Mouse (Mus musculus) kidney, embryonic 14.5 days (tissue): ENCODE measurements around the gene Crebbp. TPM values are rescaled to one million over a fixed set of nuclear protein-coding genes. Genes with fewer than 3 reads are reported as not detected.

Experiments
- ATAC-seq: fragments of 200-750 bp; cut with Nextera tagmentation; 2 replicates; pipeline ENCODE4 v1.8.0; 2017; ENCODE audit warnings: moderate number of reproducible peaks, mild to moderate bottlenecking, moderate TSS enrichment, moderate library complexity; ENCODE audit not compliant: low FRiP score, low TSS enrichment
- H3K27ac ChIP-seq: fragments of 300-500 bp; sonication (generic); 2 replicates; pipeline ENCODE4 v1.5.1; 2014; ENCODE audit warnings: low read depth, mild to moderate bottlenecking, low read length, moderate library complexity, mixed read lengths
- H3K27me3 ChIP-seq: fragments of 300-500 bp; sonication (generic); 2 replicates; pipeline ENCODE4 v1.6.1; 2014; ENCODE audit warnings: mild to moderate bottlenecking, low read length; ENCODE audit not compliant: control insufficient read depth, insufficient read depth
- H3K36me3 ChIP-seq: fragments of 300-500 bp; sonication (generic); 2 replicates; pipeline ENCODE4 v1.6.1; 2014; ENCODE audit warnings: low read length, mixed read lengths; ENCODE audit not compliant: control insufficient read depth, insufficient read depth
- H3K4me1 ChIP-seq: fragments of 300-500 bp; sonication (generic); 2 replicates; pipeline ENCODE4 v1.6.1; 2014; ENCODE audit warnings: low read length, mixed read lengths; ENCODE audit not compliant: control insufficient read depth, insufficient read depth
- H3K4me2 ChIP-seq: fragments of 300-500 bp; sonication (generic); replicated peaks from 2 replicates; pipeline ENCODE4 v1.6.1; 2014; ENCODE audit warnings: low read depth, mild to moderate bottlenecking, low read length
- H3K4me3 ChIP-seq: fragments of 300-500 bp; sonication (generic); 2 replicates; pipeline ENCODE4 v1.5.1; 2014; ENCODE audit warnings: mild to moderate bottlenecking, low read length
- H3K9ac ChIP-seq: fragments of 300-500 bp; sonication (generic); 2 replicates; pipeline ENCODE4 v1.6.1; 2014; ENCODE audit warnings: low read depth, mild to moderate bottlenecking, low read length, moderate library complexity
- H3K9me3 ChIP-seq: fragments of 300-500 bp; sonication (generic); 2 replicates; pipeline ENCODE4 v1.6.1; 2016; ENCODE audit warnings: low read length; ENCODE audit not compliant: control insufficient read depth
- WGBS: fragments of 180-500 bp; shearing (Covaris S2); extraction: QIAGEN DNeasy Blood & Tissue Kit; methylation state at CpG from one replicate; pipeline ENCODE4 v1.1.7; 2014; 5-methylcytosine and 5-hydroxymethylcytosine counted together
- microRNA-seq: library from miRNA; unstranded; fragments of <30 nt; microRNA quantifications from one replicate; pipeline ENCODE4, GENCODE M21; 2016
- polyA plus RNA-seq: library from polyadenylated mRNA; unstranded; fragments of >200 nt; fragmentation: Nextera tagmentation; extraction: Ambion mirVana; gene quantifications from 2 replicates; pipeline ENCODE4 v1.2.1, GENCODE M21; 2014

Crebbp gene
- polyA plus RNA-seq, 1 experiment from 2014 or later: 55.0 TPM

DNA sequence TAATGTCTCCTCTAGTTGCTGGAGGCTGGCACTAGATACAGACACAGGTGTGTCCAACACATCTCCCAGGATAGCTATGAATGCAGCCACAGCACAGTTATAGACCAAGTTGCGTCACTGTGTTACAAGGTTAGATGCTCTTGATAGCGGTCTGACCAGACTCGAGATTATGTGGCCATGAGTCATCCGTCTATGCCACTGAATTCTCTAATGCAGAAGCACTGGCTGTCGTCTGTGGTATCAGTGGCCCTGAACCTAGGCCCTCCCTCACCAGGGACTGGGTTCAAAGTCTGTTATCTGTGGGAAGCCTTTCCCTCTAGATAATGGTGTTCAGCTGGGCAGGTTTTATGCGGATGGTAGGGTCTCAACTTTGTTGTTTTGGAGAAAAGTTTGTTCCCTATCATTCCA, 181.5 kb downstream of the Crebbp start:
- WGBS: 84% methylated on average over 6 of the region's 6 CpGs
- peak overlapping the region; percentile 37; the same call in 1 of the 2 replicates for H3K27ac ChIP-seq
- no peak overlapping the region for H3K9ac ChIP-seq

GRCm38 (mm10) chr16:4031441-4032274, 182.1 kb downstream of the Crebbp start:
- no peak overlapping the region for H3K9ac ChIP-seq
- ATAC-seq: peak; percentile 71
- peaks cover 3% of the 10 kb centered on the region; the same call in 1 of the 2 replicates for H3K36me3 ChIP-seq
- H3K27me3 ChIP-seq: no peaks in the 10 kb centered on the region
- no peak overlapping the region for H3K4me2 ChIP-seq
- 0 out of 2 replicates have a peak, but pooled peaks cover 7% of the 10 kb centered on the region for H3K4me1 ChIP-seq
- WGBS: 29% methylated on average over 3 of the region's 6 CpGs
- peak overlapping the region; percentile 65; the same call in 1 of the 2 replicates for H3K27ac ChIP-seq
- H3K9me3 ChIP-seq: no peaks in the 10 kb centered on the region
- no peak overlapping the region for H3K4me3 ChIP-seq

More for the DNA sequence above, 181.5 kb downstream of the Crebbp start:
- no peak overlapping the region for H3K4me3 ChIP-seq
- 0 out of 2 replicates have a peak, but pooled peaks cover 7% of the 10 kb centered on the region for H3K4me1 ChIP-seq
- H3K36me3 ChIP-seq: peaks cover 10% of the 10 kb centered on the region; the same call in 1 of the 2 replicates
- no peak overlapping the region for H3K4me2 ChIP-seq
- H3K27me3 ChIP-seq: no peaks in the 10 kb centered on the region
- ATAC-seq: no peak
- no peaks in the 10 kb centered on the region for H3K9me3 ChIP-seq

Small RNA genes lying within 50 kb of the gene (microRNA-seq; reads per million reads assigned to microRNA genes)
- gene Gm23413: not detected

Other genes starting within 250 kb of the Crebbp start
- gene Nlrc3, start 237.4 kb downstream of the Crebbp start, polyA plus RNA-seq: 1.7 and 2.1 TPM in 2 replicates
- gene Slx4, start 210.2 kb downstream of the Crebbp start, polyA plus RNA-seq: 15.8 and 33.2 TPM in 2 replicates
- 4.6 and 8.0 TPM in 2 replicates for gene Dnase1, start 177.1 kb downstream of the Crebbp start, polyA plus RNA-seq
- 95.9 and 116 TPM in 2 replicates for gene Trap1, start 136.2 kb downstream of the Crebbp start, polyA plus RNA-seq
- gene Adcy9, start 206.5 kb upstream of the Crebbp start, polyA plus RNA-seq: 1.1 and 1.3 TPM in 2 replicates